Mouse (Mus musculus) hindbrain, embryonic 13.5 days (tissue): ENCODE results near the gene Ube2o. TPM values are rescaled to one million over a fixed set of nuclear protein-coding genes. Genes with fewer than 3 reads are reported as not detected.
"Not testable (repeated sequence)": the region's sequence is repeated elsewhere in the genome, so short reads cannot be mapped to it uniquely, and the experiment has no call there.

Source experiments
- ATAC-seq: fragments of 200-750 bp; cut with Nextera tagmentation; 2 replicates; pipeline ENCODE4 v1.8.0; 2017; ENCODE audit warnings: moderate TSS enrichment; ENCODE audit not compliant: low FRiP score
- H3K27ac ChIP-seq: fragments of 300-500 bp; sonication (generic); 2 replicates; pipeline ENCODE4 v1.5.1; 2015; ENCODE audit warnings: inconsistent platforms, mild to moderate bottlenecking, moderate library complexity
- H3K27me3 ChIP-seq: fragments of 300-500 bp; sonication (generic); 2 replicates; pipeline ENCODE4 v1.6.1; 2015; ENCODE audit warnings: mild to moderate bottlenecking, inconsistent platforms
- H3K36me3 ChIP-seq: fragments of 300-500 bp; sonication (generic); 2 replicates; pipeline ENCODE4 v1.6.1; 2015; ENCODE audit warnings: mild to moderate bottlenecking, inconsistent platforms
- H3K4me1 ChIP-seq: fragments of 300-500 bp; sonication (generic); replicated peaks from 2 replicates; pipeline ENCODE4 v1.6.1; 2015; ENCODE audit warnings: inconsistent platforms
- H3K4me2 ChIP-seq: fragments of 300-500 bp; sonication (generic); 2 replicates; pipeline ENCODE4 v1.6.1; 2015; ENCODE audit warnings: inconsistent platforms, mild to moderate bottlenecking, moderate library complexity
- H3K4me3 ChIP-seq: fragments of 300-500 bp; sonication (generic); 2 replicates; pipeline ENCODE4 v1.5.1; 2015; ENCODE audit warnings: mild to moderate bottlenecking, inconsistent platforms
- H3K9ac ChIP-seq: fragments of 300-500 bp; sonication (generic); 2 replicates; pipeline ENCODE4 v1.6.1; 2015; ENCODE audit warnings: mild to moderate bottlenecking, inconsistent platforms
- H3K9me3 ChIP-seq: fragments of 300-500 bp; sonication (generic); 2 replicates; pipeline ENCODE4 v1.6.1; 2016; ENCODE audit warnings: inconsistent platforms
- WGBS: fragments of 180-500 bp; shearing (Covaris S2); methylation state at CpG from one replicate; pipeline ENCODE4 v1.1.7; 2015; 5-methylcytosine and 5-hydroxymethylcytosine counted together
- polyA plus RNA-seq: library from polyadenylated mRNA; unstranded; fragments of >200 nt; fragmentation: Nextera tagmentation; extraction: Ambion mirVana; gene quantifications from 2 replicates; pipeline ENCODE4 v1.2.1, GENCODE M21; 2015

The Ube2o gene
- polyA plus RNA-seq, 1 experiment from 2014 or later: 14.1 TPM

DNA sequence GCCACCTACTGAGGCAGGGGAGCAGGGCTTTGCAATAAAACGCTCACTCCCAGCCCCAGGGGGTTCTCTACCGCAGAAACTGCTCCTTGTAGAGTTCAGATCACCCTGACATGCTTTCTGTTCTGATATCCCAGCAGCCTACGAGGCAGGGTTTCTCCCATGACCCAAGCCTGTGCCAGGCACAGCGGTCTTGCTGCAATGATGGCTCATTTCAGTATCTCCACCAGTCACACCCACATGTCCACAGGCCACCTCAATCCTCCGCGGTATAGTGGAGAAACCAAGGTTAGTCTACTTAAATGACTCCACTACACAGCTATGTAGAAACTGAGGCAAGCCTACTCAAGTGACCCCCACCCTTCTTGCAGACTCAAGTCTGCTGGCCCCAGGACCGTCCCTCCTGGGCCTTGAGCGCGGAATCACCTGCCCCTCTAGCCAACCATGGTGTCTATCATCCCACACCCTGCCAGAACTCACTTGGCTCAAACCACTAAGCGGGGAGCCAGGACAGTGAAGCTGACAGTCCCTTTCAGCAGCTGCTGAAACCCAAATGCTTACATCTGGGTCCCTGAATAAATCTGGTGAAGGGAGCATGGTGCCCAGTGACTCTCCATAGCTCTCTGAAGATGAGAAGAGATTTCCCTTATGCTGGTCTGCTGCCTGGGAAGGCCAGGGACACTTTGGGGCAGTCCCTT, 39.5 kb upstream of the Ube2o start:
- no peak overlapping the region for H3K4me3 ChIP-seq
- peaks cover 49% of the 10 kb centered on the region for H3K4me1 ChIP-seq

DNA sequence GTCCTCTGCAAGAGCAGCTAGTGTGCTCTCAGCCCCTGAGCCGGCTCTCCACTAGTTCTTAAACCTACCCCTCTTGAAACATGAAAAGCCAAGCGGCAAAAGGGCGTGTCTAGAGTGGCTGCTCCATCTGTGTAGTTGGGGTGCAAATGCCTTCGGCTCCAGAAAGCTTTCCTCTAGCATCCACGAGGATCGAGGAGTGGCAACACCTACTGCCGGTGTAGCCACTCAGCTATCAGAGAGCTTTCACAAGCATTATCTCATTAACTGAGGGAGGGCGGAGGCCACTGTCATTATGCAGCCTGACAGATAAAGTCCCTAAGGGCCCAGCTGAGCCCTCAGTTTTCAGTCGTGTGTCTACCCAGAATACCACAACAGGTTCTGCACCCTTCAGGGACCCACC, 38.8 kb upstream of the Ube2o start:
- Histone ChIP-seq H3K9me3 (no peaks in the 10 kb centered on the region), H3K27me3 (peaks cover 44% of the 10 kb centered on the region), H3K4me2 (no peak overlapping the region), H3K27ac (no peak overlapping the region; the same call in 1 of the 2 replicates), H3K4me1 (peaks cover 52% of the 10 kb centered on the region), H3K36me3 (no peaks in the 10 kb centered on the region), H3K4me3 (no peak overlapping the region), H3K9ac (peak overlapping the region; percentile 46; the same call in 1 of the 2 replicates)
- 43% methylated on average over 9 of the region's 9 CpGs for WGBS
- no peak for ATAC-seq

More for the DNA sequence above, 39.5 kb upstream of the Ube2o start:
- peak overlapping the region; percentile 46; the same call in 1 of the 2 replicates for H3K9ac ChIP-seq
- H3K27me3 ChIP-seq: peaks cover 49% of the 10 kb centered on the region
- no peak overlapping the region for H3K27ac ChIP-seq
- H3K9me3 ChIP-seq: no peaks in the 10 kb centered on the region
- 84% methylated on average over 10 of the region's 10 CpGs for WGBS
- H3K4me2 ChIP-seq: 0 out of 2 replicates have a peak overlapping the region, but pooled peaks have one; percentile 1
- no peaks in the 10 kb centered on the region for H3K36me3 ChIP-seq
- no peak for ATAC-seq

DNA sequence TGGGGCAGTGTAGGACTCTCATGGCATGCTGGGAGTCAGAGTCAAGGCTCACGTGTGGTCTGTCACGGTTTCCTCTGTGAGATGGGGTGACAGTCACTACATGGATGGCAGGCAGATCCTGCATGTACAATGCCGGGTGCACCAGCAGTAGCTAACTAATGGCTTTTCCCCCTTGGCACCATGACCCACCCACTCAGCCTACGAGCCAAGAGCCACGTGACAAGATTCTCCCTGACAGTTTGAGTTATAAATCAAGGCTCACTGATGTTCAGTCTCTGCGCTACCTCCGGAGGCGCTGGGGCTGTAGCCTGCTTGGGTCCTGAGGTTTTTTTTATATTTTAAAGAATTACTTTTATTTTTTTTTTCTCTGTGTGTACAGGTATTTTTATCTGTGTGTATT, 38.3 kb upstream of the Ube2o start:
- ATAC-seq: no peak
- H3K36me3 ChIP-seq: no peaks in the 10 kb centered on the region
- no peak overlapping the region; the same call in 1 of the 2 replicates for H3K27ac ChIP-seq
- peaks cover 50% of the 10 kb centered on the region for H3K4me1 ChIP-seq
- H3K4me3 ChIP-seq: no peak overlapping the region
- H3K9ac ChIP-seq: no peak overlapping the region
- 56% methylated on average over 8 of the region's 8 CpGs for WGBS
- H3K4me2 ChIP-seq: no peak overlapping the region
- peaks cover 39% of the 10 kb centered on the region for H3K27me3 ChIP-seq
- H3K9me3 ChIP-seq: no peaks in the 10 kb centered on the region

DNA sequence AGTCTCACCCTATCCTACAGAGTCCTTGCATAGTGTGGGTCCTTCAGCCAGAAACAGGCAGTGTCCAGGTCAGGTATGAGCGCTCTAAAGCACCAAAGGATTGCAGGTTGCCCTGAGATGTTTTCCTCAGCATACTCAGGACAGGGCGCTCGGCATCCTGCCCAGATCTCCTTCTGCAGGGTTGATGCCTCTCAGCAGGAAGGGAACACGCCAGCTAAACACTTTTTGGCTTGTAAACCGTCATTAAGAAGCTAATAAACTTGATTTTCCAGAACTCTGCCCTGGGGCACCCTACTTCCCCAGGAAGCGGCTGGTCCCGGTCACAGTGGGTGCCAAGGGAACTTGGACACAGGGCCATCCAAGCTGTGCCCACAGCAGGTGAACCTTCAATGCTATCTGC, 37.9 kb upstream of the Ube2o start:
- ATAC-seq: no peak
- Histone ChIP-seq H3K4me1 (peaks cover 46% of the 10 kb centered on the region), H3K36me3 (no peaks in the 10 kb centered on the region), H3K27ac (no peak overlapping the region; the same call in 1 of the 2 replicates), H3K4me3 (no peak overlapping the region), H3K27me3 (peaks cover 35% of the 10 kb centered on the region), H3K4me2 (no peak overlapping the region), H3K9me3 (no peaks in the 10 kb centered on the region), H3K9ac (no peak overlapping the region)
- 85% methylated on average over 7 of the region's 7 CpGs for WGBS

DNA sequence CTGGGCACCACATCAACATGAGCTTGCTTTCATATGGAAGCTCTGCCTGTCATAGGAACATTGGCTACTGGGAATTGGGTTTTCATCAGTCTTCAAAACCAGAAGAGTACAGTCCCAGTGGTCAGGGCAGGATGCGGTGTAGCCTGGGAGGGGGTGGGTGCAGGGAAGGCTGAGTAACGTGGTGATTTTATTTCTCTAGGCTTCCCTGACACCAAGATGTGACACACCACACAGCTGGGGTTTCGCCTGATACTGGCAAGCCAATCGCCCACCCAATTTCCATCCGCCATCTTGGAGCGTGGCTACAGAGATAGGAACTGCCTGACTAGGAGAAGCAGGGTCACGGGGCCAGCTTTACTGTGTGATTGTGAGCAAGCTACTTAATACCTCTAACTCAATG, 37.4 kb upstream of the Ube2o start:
- H3K4me3 ChIP-seq: no peak overlapping the region
- 85% methylated on average over 7 of the region's 7 CpGs for WGBS
- no peak overlapping the region for H3K27ac ChIP-seq
- H3K9ac ChIP-seq: no peak overlapping the region
- H3K27me3 ChIP-seq: peaks cover 30% of the 10 kb centered on the region
- ATAC-seq: no peak
- no peaks in the 10 kb centered on the region for H3K36me3 ChIP-seq
- no peaks in the 10 kb centered on the region for H3K9me3 ChIP-seq
- no peak overlapping the region for H3K4me2 ChIP-seq
- H3K4me1 ChIP-seq: peaks cover 41% of the 10 kb centered on the region

DNA sequence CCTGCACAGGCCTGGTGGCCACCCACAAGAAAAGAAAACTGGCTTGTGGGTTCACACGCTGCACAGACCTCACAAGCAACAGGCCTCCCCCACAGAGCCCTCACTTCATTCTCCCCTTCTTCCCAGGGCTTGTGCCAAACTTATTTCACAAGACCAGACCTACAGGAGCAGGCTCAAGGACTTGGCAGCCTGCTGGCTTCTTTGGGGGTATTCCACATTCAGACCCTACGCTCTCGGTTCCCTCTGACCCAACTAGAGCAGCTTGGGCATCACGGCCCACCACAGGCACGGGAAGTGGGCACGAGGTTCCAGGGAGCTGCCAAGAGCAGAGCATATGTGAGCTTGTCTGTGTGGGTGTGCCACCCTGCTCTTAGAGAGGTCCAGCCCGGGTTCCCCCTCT, 36.4 kb upstream of the Ube2o start:
- Histone ChIP-seq H3K4me3 (no peak overlapping the region), H3K36me3 (no peaks in the 10 kb centered on the region), H3K27me3 (peaks cover 20% of the 10 kb centered on the region), H3K4me1 (peaks cover 37% of the 10 kb centered on the region), H3K9me3 (no peaks in the 10 kb centered on the region), H3K27ac (no peak overlapping the region), H3K4me2 (no peak overlapping the region), H3K9ac (no peak overlapping the region)
- no peak for ATAC-seq
- 86% methylated on average over 7 of the region's 7 CpGs for WGBS

DNA sequence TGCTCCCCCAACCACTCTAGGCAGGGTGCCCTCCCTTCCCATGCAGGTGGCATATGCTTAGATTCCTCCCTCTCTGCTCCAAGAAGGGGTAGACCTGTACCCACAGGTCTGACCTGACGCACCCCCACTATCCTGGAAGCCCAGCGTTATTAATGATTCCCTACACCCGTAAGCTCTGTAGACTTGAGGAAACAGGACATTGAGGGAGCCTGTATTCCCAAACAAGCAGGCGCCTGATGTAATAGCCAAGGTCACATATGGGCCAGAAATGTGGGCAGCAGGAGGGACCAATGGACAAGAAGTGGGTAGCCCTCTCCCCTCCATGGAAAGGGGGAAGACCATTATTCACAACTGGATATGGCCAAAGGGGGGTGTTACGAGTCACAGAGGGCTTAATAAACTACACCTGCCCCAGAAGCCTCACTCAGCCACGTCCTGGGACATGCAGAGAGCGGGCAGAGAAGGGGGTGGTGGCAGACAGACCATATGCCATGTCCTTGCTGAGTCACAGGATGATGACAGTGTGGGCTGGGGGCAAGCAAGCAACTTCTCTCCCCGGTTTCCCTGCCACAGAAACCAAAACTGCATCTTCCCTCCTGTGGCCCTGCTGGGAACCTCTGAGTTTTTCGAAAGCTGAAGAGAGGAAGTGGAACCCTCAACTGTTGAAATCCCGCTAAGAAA, 35.3 kb upstream of the Ube2o start:
- Histone ChIP-seq H3K4me1 (peaks cover 33% of the 10 kb centered on the region), H3K9ac (no peak overlapping the region), H3K27ac (no peak overlapping the region), H3K36me3 (no peaks in the 10 kb centered on the region), H3K27me3 (0 out of 2 replicates have a peak, but pooled peaks cover 11% of the 10 kb centered on the region), H3K4me3 (no peak overlapping the region), H3K4me2 (no peak overlapping the region), H3K9me3 (no peaks in the 10 kb centered on the region)
- 77% methylated on average over 10 of the region's 10 CpGs for WGBS
- ATAC-seq: no peak

DNA sequence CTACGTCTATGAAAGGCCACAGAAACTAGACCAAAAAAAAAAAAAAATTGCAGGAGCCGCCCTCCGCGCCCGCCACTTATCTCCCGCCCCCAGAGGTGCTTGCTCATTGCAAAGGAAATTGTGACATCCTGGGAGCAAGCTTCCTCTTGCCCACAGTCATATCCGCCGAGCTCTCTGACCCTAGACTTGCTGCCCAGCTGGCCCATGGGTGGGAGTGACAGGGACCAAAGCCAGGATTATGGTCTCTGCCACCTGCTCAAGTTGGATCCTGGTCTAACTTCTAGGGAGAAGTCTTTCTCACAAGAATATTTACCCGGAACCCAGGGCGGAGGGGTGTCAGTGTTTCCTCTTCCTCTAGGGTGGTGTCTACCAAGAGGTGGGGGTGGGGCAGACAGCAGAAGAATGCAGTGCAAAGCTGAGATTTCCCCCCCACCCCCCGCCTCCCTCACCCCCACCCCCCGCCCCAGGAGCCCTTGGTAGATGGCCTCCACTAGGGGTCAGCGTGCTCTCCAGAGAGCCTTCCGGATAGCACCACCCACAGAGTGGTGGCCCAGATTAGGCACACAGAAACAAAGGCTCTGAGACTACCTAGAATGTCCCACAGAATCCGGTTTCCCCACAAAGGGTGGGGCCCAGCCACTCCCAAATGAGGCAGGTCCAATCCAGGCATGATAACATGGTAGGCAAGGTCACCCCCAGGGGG, 34.6 kb upstream of the Ube2o start:
- no peak overlapping the region for H3K27ac ChIP-seq
- ATAC-seq: no peak
- H3K4me3 ChIP-seq: no peak overlapping the region
- WGBS: 49% methylated on average over 15 of the region's 15 CpGs
- H3K4me2 ChIP-seq: no peak overlapping the region
- 0 out of 2 replicates have a peak, but pooled peaks cover 7% of the 10 kb centered on the region for H3K27me3 ChIP-seq
- peaks cover 26% of the 10 kb centered on the region for H3K4me1 ChIP-seq
- H3K9ac ChIP-seq: no peak overlapping the region
- H3K36me3 ChIP-seq: no peaks in the 10 kb centered on the region
- no peaks in the 10 kb centered on the region for H3K9me3 ChIP-seq

DNA sequence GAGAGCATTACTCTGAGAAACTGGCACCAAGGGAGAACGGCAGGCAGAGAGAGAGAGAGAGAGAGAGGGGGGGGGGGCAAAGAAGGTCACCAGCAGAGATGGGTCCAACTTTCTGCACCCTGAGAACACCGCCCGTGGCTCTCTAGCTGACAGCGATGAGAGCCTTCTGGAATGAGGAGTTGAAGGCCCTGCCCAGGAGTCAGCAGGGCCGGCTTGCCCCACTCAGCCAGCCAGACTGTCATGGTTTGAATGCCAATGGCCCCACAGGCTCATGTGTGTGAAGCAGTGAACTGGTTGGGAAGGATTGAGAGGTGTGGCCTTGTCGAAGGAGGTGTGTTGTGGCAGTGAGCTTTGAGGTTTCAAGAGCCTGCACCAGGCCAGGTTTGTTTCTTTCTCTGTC, 32.0 kb upstream of the Ube2o start:
- Histone ChIP-seq H3K27ac (no peak overlapping the region), H3K9me3 (no peaks in the 10 kb centered on the region), H3K36me3 (no peaks in the 10 kb centered on the region), H3K4me2 (no peak overlapping the region), H3K27me3 (0 out of 2 replicates have a peak, but pooled peaks cover 1% of the 10 kb centered on the region), H3K4me3 (no peak overlapping the region), H3K9ac (no peak overlapping the region), H3K4me1 (peaks cover 7% of the 10 kb centered on the region)
- WGBS: 91% methylated on average over 6 of the region's 6 CpGs
- ATAC-seq: no peak

DNA sequence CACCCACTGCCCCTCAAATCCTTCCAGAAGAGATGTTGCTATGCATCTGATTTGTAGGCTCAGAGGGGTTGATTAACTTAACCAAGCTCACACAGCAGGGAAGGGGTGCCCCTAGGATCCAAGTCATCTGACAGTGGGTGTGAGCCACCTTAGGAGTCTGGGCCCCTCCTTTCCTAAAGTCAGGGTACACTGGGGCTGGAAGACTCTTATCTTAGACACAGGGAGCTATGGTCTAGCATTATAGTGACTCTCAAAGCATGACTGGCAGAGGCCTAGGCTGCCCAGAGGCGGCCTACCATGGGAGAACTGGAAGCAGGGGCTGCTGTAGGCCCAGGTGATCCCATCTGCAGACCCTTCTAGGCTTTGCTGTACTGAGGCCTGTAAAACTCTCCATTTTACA, 31.3 kb upstream of the Ube2o start:
- no peak for ATAC-seq
- H3K27ac ChIP-seq: no peak overlapping the region
- 93% methylated on average over 1 of the region's 1 CpGs for WGBS

DNA sequence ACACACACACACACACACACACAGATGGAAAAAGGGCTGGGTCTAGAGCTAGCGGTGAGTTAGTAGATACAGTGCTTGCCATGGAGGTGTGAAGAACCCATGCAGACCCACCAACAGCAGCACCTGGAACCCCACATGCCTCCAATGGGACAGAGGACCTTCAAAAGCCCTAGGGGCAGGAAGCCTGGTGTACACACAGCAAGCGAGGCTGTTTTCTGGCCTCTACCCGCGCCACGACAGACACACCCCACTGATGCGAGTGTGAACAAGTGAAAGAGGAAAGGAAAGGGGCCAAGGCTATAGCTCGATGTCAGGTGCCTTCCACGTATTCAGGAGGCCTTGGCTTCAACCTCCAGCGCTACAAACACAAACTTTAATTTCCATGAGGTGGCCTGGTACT, 30.6 kb upstream of the Ube2o start:
- Histone ChIP-seq H3K9me3 (no peaks in the 10 kb centered on the region), H3K4me3 (no peak overlapping the region), H3K4me1 (peaks cover 9% of the 10 kb centered on the region), H3K4me2 (no peak overlapping the region), H3K9ac (no peak overlapping the region), H3K27me3 (no peaks in the 10 kb centered on the region), H3K27ac (no peak overlapping the region), H3K36me3 (no peaks in the 10 kb centered on the region)
- WGBS: 89% methylated on average over 9 of the region's 9 CpGs
- no peak for ATAC-seq

More for the DNA sequence above, 31.3 kb upstream of the Ube2o start:
- no peaks in the 10 kb centered on the region for H3K36me3 ChIP-seq
- no peaks in the 10 kb centered on the region for H3K9me3 ChIP-seq
- no peaks in the 10 kb centered on the region for H3K27me3 ChIP-seq
- H3K9ac ChIP-seq: no peak overlapping the region
- H3K4me2 ChIP-seq: no peak overlapping the region
- no peak overlapping the region for H3K4me3 ChIP-seq
- peaks cover 7% of the 10 kb centered on the region for H3K4me1 ChIP-seq

DNA sequence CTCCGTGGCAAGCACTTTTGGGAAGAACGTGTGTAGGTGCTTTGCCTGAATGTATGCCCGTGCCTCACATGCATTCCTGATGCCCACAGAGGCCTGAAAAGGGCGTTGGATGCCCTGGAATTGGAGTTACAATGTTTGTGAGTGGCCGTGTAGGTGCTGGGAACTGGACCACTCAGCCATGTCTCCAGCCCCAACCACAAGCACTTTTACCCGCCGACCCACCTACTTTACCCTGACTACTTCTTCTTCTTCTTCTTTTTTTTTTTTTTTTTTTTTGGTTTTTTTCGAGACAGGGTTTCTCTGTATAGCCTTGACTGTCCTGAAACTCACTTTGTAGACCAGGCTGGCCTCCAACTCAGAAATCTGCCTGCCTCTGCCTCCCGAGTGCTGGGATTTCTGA, 29.9 kb upstream of the Ube2o start:
- not testable (repeated sequence) for H3K4me3 ChIP-seq, H3K27me3 ChIP-seq, H3K36me3 ChIP-seq, H3K27ac ChIP-seq, H3K9me3 ChIP-seq, H3K4me2 ChIP-seq, ATAC-seq, H3K9ac ChIP-seq
- WGBS: 95% methylated on average over 8 of the region's 9 CpGs
- H3K4me1 ChIP-seq: peaks cover 12% of the 10 kb centered on the region
